Mouse (Mus musculus) heart, postnatal 0 days (tissue): ENCODE results near the gene Eef1a1. TPM values are rescaled to one million over a fixed set of nuclear protein-coding genes. Genes with fewer than 3 reads are reported as not detected.

ENCODE experiments used
- ATAC-seq: fragments of 200-750 bp; cut with Nextera tagmentation; 2 replicates; pipeline ENCODE4 v1.8.0; 2017; ENCODE audit warnings: low read depth, moderate number of reproducible peaks, moderate library complexity; ENCODE audit not compliant: insufficient read depth
- DNase-seq: peaks from one replicate; pipeline ENCODE4 v3.0.0-alpha.2; 2016; ENCODE audit warnings: low spot score
- H3K27ac ChIP-seq: fragments of 300-500 bp; sonication (generic); 2 replicates; pipeline ENCODE4 v1.5.1; 2014; ENCODE audit warnings: low read depth, mild to moderate bottlenecking
- H3K27me3 ChIP-seq: fragments of 300-500 bp; sonication (generic); 2 replicates; pipeline ENCODE4 v1.6.1; 2014; ENCODE audit warnings: low read length, mixed read lengths; ENCODE audit not compliant: control insufficient read depth, insufficient read depth
- H3K36me3 ChIP-seq: fragments of 300-500 bp; sonication (generic); replicated peaks from 2 replicates; pipeline ENCODE4 v1.6.1; 2014; ENCODE audit warnings: low read length, mixed read lengths; ENCODE audit not compliant: control insufficient read depth, insufficient read depth
- H3K4me1 ChIP-seq: fragments of 300-500 bp; sonication (generic); 2 replicates; pipeline ENCODE4 v1.6.1; 2014; ENCODE audit warnings: antibody characterized with exemption; ENCODE audit not compliant: control insufficient read depth, insufficient read depth
- H3K4me2 ChIP-seq: fragments of 300-500 bp; sonication (generic); 2 replicates; pipeline ENCODE4 v1.6.1; 2014; ENCODE audit warnings: low read depth, mild to moderate bottlenecking, low read length, moderate library complexity
- H3K4me3 ChIP-seq: fragments of 300-500 bp; sonication (generic); 2 replicates; pipeline ENCODE4 v1.5.1; 2014; ENCODE audit warnings: low read depth, low read length
- H3K9ac ChIP-seq: fragments of 300-500 bp; sonication (generic); replicated peaks from 2 replicates; pipeline ENCODE4 v1.6.1; 2014; ENCODE audit warnings: low read depth, low read length, mixed read lengths
- H3K9me3 ChIP-seq: fragments of 300-500 bp; sonication (generic); replicated peaks from 2 replicates; pipeline ENCODE4 v1.6.1; 2016; ENCODE audit warnings: low read length; ENCODE audit not compliant: control insufficient read depth
- CTCF ChIP-seq: IDR thresholded peaks from 2 replicates; pipeline ENCODE4 v1.5.1; 2016; ENCODE audit warnings: antibody characterized with exemption, control low read depth, low read depth
- EP300 ChIP-seq: IDR thresholded peaks from 2 replicates; pipeline ENCODE4 v1.6.1; 2016; ENCODE audit warnings: antibody characterized with exemption, low read depth
- WGBS: fragments of 180-500 bp; shearing (Covaris S2); extraction: QIAGEN DNeasy Blood & Tissue Kit; methylation state at CpG from one replicate; pipeline ENCODE4 v1.1.7; 2014; 5-methylcytosine and 5-hydroxymethylcytosine counted together
- microRNA-seq: library from miRNA; unstranded; fragments of <30 nt; microRNA quantifications from one replicate; pipeline ENCODE4, GENCODE M21; 2016
- polyA plus RNA-seq: library from polyadenylated mRNA; unstranded; fragments of >200 nt; fragmentation: Nextera tagmentation; extraction: Ambion mirVana; gene quantifications from 2 replicates; pipeline ENCODE4 v1.2.1, GENCODE M21; 2015
- total RNA-seq: library from RNA; depleted of rRNA; stranded (reverse); fragments of >200 nt; gene quantifications from 2 replicates; pipeline ENCODE4 v1.2.3, GENCODE M21; 2014; ENCODE audit warnings: low replicate concordance; rRNA removed

Eef1a1 gene
- total and polyA plus RNA-seq, 2 experiments from 2014 or later = 2,146 to 7,051 TPM

GRCm38 (mm10) chr9:78432471-78432870, 56.5 kb downstream of the Eef1a1 start:
- H3K4me2 ChIP-seq = no peak overlapping the region
- no peaks in the 10 kb centered on the region for H3K4me1 ChIP-seq
- no peaks in the 10 kb centered on the region for H3K9me3 ChIP-seq
- H3K36me3 ChIP-seq = no peaks in the 10 kb centered on the region
- H3K27me3 ChIP-seq = no peaks in the 10 kb centered on the region
- TF ChIP-seq CTCF = no peak
- H3K27ac ChIP-seq = no peak overlapping the region
- H3K9ac ChIP-seq = no peak overlapping the region
- no peak overlapping the region for H3K4me3 ChIP-seq
- 88% methylated on average over 5 of the region's 5 CpGs for WGBS
- DNase-seq = no peak
- no peak for ATAC-seq

GRCm38 (mm10) chr9:78430486-78430885, 58.5 kb downstream of the Eef1a1 start:
- no peak for TF ChIP-seq EP300
- TF ChIP-seq CTCF = no peak
- DNase-seq = no peak
- H3K27ac ChIP-seq = no peak overlapping the region
- no peaks in the 10 kb centered on the region for H3K9me3 ChIP-seq
- no peaks in the 10 kb centered on the region for H3K27me3 ChIP-seq
- no peak overlapping the region for H3K4me2 ChIP-seq
- no peak for ATAC-seq
- H3K4me3 ChIP-seq = no peak overlapping the region
- no peaks in the 10 kb centered on the region for H3K4me1 ChIP-seq
- 68% methylated on average over 6 of the region's 6 CpGs for WGBS
- no peak overlapping the region for H3K9ac ChIP-seq
- H3K36me3 ChIP-seq = no peaks in the 10 kb centered on the region

- no peak for TF ChIP-seq CTCF
- no peak for TF ChIP-seq EP300
- no peaks in the 10 kb centered on the region for H3K9me3 ChIP-seq
Observed at GRCm38 (mm10) chr9:78429551-78429950, 59.4 kb downstream of the Eef1a1 start.

GRCm38 (mm10) chr9:78428870-78429432, 60.0 kb downstream of the Eef1a1 start:
- Histone ChIP-seq H3K36me3 (no peaks in the 10 kb centered on the region), H3K27me3 (no peaks in the 10 kb centered on the region), H3K9me3 (no peaks in the 10 kb centered on the region), H3K27ac (no peak overlapping the region), H3K4me2 (no peak overlapping the region), H3K4me3 (no peak overlapping the region), H3K4me1 (no peaks in the 10 kb centered on the region), H3K9ac (no peak overlapping the region)
- no peak for TF ChIP-seq CTCF
- no peak for TF ChIP-seq EP300
- DNase-seq = no peak
- 83% methylated on average over 4 of the region's 4 CpGs for WGBS
- ATAC-seq = no peak

More at GRCm38 (mm10) chr9:78429551-78429950, 59.4 kb downstream of the Eef1a1 start:
- no peaks in the 10 kb centered on the region for H3K4me1 ChIP-seq
- no peaks in the 10 kb centered on the region for H3K36me3 ChIP-seq
- no peak overlapping the region for H3K9ac ChIP-seq
- H3K27ac ChIP-seq = no peak overlapping the region
- H3K4me3 ChIP-seq = no peak overlapping the region
- H3K4me2 ChIP-seq = no peak overlapping the region
- H3K27me3 ChIP-seq = no peaks in the 10 kb centered on the region
- ATAC-seq (no peak), DNase-seq (no peak)
- 66% methylated on average over 2 of the region's 2 CpGs for WGBS

Small RNAs within 50 kb of the gene (microRNA-seq; reads per million reads assigned to microRNA genes)
- gene Gm26377 = not detected

Other genes with a start within 250 kb of the Eef1a1 start
- 0.42 TPM in 1 of 2 replicates, not detected in the other for gene Gm3776, start 232.0 kb downstream of the Eef1a1 start, total RNA-seq
- gene Gm3776, start 232.0 kb downstream of the Eef1a1 start, polyA plus RNA-seq = 0.40 TPM in 1 of 2 replicates, not detected in the other
- gene Gm10639, start 199.2 kb downstream of the Eef1a1 start, total RNA-seq = not detected in 2 replicates
- gene Gm10639, start 199.2 kb downstream of the Eef1a1 start, polyA plus RNA-seq = not detected in 2 replicates
- not detected in 2 replicates for gene Omt2a, start 174.4 kb downstream of the Eef1a1 start, total RNA-seq
- gene Omt2a, start 174.4 kb downstream of the Eef1a1 start, polyA plus RNA-seq = not detected in 2 replicates
- not detected in 2 replicates for gene Omt2b, start 161.6 kb downstream of the Eef1a1 start, total RNA-seq
- not detected in 2 replicates for gene Omt2b, start 161.6 kb downstream of the Eef1a1 start, polyA plus RNA-seq
- gene Gsta2, start 133.4 kb downstream of the Eef1a1 start, total RNA-seq = not detected in 2 replicates
- gene Gsta2, start 133.4 kb downstream of the Eef1a1 start, polyA plus RNA-seq = not detected in 2 replicates
- not detected in 2 replicates for gene Dppa5a, start 121.0 kb downstream of the Eef1a1 start, total RNA-seq
- not detected in 2 replicates for gene Dppa5a, start 121.0 kb downstream of the Eef1a1 start, polyA plus RNA-seq
- gene Ooep, start 110.4 kb downstream of the Eef1a1 start, total RNA-seq = 0.11 TPM in 1 of 2 replicates, not detected in the other
- 0.08 and 0.23 TPM in 2 replicates for gene Ooep, start 110.4 kb downstream of the Eef1a1 start, polyA plus RNA-seq
- not detected in 2 replicates for gene Ddx43, start 93.4 kb downstream of the Eef1a1 start, total RNA-seq
- not detected in 2 replicates for gene Ddx43, start 93.4 kb downstream of the Eef1a1 start, polyA plus RNA-seq
- gene Cgas, start 45.9 kb downstream of the Eef1a1 start, total RNA-seq = 1.0 and 1.5 TPM in 2 replicates
- gene Cgas, start 45.9 kb downstream of the Eef1a1 start, polyA plus RNA-seq = 0.82 and 0.83 TPM in 2 replicates
- gene Mto1, start 40.9 kb downstream of the Eef1a1 start, total RNA-seq = 22.4 and 27.3 TPM in 2 replicates
- 21.8 and 23.3 TPM in 2 replicates for gene Mto1, start 40.9 kb downstream of the Eef1a1 start, polyA plus RNA-seq
- not detected in 2 replicates for gene Gm17324, start 40.4 kb downstream of the Eef1a1 start, total RNA-seq
- gene Gm17324, start 40.4 kb downstream of the Eef1a1 start, polyA plus RNA-seq = 0.63 and 0.74 TPM in 2 replicates
- 6.3 and 13.4 TPM in 2 replicates for gene Slc17a5, start 98.9 kb upstream of the Eef1a1 start, total RNA-seq
- gene Slc17a5, start 98.9 kb upstream of the Eef1a1 start, polyA plus RNA-seq = 7.3 and 8.0 TPM in 2 replicates
- gene Cd109, start 126.4 kb upstream of the Eef1a1 start, total RNA-seq = 6.5 TPM in 2 replicates
- gene Cd109, start 126.4 kb upstream of the Eef1a1 start, polyA plus RNA-seq = 3.0 and 3.3 TPM in 2 replicates